Mouse (Mus musculus) 3134 (cell line): ENCODE measurements around the gene Crcp.
"Not testable (repeated sequence)": the region's sequence is repeated elsewhere in the genome, so short reads cannot be mapped to it uniquely, and the experiment has no call there.

Experiments used
- DNase-seq: peaks from one replicate; pipeline ENCODE4 v3.0.0-alpha.2; 2011; ENCODE audit warnings: low spot score; ENCODE audit not compliant: insufficient read length; ENCODE audit errors: extremely low read depth

The Crcp gene

GRCm38 (mm10) chr5:130023067-130023766 lies 5.9 kb upstream of the Crcp start:
- no peak for DNase-seq

DNA sequence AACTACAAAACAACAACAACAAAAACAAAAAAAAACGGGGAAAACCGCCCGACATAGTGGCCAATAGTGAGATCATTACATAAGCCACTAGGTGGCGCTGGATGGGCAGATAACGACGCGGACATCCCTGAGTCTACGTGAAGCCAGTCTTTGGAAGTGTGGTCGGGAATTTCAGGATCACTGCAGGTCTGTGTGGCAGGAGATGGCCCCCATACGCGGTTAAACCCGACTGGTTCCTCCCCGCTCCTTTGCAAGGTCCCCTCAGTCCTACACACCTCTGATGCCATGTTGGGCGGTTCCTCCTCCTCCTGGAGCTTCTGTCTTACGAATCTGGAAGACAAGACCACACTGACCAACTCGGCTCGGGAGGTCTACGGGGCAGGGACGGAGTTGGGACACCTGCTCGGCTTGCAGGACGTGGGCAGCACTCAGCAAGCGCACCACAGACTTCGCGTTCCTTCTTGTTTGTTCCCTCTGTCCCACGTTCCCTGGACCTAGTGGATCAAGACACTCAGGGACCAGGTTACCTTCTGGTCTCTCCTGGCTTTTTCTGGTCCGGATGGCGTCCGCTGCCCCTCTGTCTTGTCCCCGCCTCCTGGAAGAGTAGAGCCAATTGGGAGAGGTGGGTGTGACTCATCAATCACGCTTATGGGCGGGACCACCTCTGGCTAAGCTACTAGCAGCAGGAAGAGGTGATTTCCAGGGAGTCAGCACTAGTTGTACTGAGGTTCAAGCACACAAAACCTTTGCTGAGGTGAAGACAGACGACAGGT lies 5.1 kb upstream of the Crcp start:
- peak; percentile 94 for DNase-seq

GRCm38 (mm10) chr5:130027134-130027533 lies 2.0 kb upstream of the Crcp start:
- no peak for DNase-seq

DNA sequence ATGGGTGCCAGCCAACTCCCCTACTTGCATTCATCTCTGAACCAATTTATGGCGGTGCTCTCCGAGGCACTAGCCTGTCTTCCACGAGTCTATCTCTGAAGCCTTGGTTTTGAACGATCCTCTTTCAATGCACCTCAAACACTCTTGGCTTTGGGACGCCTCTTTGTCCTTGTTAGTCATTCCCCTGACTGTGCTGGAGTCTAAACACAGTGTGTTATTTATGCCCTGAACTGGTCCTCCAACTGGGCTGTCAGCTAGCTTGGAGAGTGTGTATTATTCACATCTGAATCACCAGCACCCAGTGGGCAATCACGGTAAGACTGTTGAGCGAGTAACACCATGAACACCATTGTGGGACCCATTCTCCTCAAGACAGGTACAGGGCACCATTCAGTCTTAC lies 1.4 kb upstream of the Crcp start:
- DNase-seq: no peak

DNA sequence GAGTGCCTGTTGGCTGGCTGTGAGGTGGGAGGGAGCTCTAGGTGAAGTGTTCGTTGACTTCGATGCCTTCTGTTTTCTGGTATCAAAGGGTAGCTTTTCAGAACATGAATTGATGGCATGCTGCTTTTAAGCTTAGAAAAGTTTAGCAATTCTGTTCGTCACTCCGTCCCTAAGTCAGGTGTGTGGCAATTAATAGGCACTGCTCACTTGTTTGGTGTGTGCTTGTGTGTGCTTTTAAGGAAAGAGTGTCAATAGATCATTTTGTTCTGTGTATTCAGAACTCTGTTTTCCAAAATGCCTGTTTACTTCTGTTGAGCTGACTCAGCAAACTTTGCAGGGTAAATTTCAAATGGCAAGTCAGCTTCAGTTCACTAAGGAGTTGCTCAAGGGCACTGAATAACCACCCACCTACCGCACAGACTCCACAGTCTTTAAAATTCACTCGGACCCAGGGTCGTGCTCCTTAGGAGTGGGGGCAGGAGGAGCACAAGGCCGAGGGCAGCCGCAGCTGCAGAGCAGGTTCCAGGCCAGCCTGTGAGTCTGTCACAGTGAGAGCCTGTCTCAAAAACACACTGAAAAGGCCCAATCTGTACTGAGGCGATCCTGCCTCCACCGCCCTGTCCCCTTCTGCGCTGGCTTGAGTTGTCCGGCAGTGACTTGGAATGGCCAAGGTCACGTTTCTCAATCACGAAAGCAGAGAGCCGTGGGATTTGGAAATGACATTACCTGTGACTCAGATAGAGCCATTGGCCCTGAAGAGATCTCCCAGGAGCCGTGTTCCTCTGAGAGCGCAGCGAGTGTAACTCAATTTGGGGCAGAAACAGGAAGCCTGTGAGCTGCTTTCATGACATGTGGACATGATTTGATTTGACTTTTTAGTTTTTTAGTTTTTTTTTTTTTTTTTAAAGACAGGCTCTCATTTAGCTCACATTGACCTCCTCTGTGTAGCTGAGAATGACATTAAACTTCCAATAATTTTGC lies 2.6 kb downstream of the Crcp start:
- no peak for DNase-seq

DNA sequence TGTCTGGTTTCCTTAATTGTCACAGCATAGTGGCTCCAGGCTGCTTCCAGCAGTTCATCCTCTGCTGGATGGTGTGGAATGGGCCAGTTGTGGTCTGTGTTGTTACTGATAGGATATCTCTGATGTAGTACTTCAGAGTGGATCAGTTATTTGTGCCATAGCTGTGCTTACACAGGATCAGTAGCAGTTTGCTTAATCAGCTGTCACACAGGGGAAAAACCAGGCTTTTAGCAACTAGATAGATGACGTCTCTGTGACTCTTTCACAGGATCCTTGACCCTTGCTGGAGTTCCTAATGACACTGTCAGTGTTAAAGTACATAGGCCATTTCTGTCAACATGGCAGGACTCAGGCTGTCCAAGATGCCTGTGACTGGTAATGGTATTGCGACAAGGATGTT lies 4.8 kb downstream of the Crcp start:
- DNase-seq: no peak

GRCm38 (mm10) chr5:130036300-130036699 lies 7.2 kb downstream of the Crcp start:
- DNase-seq: not testable (repeated sequence)

GRCm38 (mm10) chr5:130037752-130038455 lies 8.8 kb downstream of the Crcp start:
- DNase-seq: peak; percentile 37

DNA sequence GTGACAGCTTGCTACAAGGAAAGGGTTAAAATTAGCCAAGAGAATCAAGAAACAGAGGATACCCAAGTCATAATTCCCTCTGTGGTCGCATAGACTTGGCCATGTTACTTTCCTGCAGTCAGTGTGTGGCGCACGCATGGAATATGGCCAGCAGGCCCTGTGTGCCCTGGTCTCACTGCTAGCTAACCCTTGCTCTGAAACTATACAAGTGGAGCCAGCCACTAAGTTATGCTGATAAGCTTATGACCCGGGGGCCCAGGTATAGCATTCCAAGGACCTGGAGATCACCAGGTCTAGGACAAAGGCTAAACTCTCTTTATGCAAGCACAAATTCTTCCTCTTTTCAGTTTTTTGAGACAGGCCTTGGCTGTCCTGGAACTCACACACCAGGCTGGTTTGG lies 11.7 kb downstream of the Crcp start:
- DNase-seq: no peak

DNA sequence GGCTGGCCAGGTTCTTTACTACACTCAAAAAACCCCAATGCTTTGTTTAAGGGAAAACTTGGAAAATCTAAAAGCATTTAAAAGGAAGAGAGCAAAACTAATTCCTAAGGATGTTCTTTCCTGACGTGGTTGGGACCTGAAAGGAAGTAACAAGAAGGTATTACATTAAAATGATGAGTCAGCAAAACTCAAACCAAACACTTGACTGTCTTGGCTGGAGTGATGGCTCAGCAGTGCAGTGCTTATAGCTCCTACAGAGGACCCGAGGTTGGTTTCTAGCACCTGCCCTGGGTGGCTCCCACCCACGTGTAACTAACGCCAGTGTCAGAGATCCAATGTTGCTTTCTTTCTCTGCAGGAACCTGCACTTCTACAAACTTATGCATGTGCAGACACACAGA lies 12.2 kb downstream of the Crcp start:
- no peak for DNase-seq

DNA sequence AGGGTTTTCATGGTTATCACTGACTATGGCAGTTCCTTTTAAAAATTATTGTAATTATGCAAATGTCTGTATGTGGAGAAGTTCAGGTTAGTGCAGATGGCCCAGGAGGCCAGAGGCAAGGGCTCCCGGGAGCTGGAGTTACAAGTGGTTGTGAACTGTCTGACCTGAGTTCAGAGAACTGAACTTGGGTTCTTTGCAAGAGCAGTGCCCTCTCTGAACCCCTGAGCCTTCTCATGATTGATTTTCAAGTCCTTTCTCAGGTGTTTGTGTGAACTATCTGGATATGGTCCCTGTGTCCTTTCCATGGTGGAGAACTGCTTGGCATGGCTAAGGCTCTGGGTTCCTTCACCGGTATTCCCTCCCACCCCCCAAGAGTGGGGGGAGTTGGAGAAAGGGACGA lies 14.7 kb downstream of the Crcp start:
- DNase-seq: no peak

DNA sequence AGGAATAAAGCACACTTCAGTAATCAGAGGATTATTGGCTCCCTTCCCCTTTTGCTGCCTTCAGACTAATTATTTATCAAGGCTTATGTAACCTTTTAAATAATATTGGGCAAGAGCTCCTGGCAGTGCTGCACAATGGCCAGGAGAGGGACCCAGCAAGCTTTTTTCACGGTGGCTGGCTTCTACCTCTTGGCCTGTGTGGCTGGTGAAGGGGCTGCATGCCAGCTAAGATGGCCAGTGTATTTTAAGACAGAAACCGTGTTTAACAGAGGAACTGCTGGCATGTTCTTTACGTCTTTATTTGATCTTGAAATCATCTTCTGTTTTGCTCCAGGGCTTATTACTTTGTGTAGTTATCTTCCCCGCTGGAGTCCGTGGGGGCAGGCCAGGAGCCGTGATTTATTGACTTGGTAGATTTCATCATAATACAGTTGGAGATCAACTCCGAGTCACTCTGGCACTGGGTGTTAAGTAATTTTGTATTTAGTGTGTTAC lies 15.2 kb downstream of the Crcp start:
- no peak for DNase-seq

DNA sequence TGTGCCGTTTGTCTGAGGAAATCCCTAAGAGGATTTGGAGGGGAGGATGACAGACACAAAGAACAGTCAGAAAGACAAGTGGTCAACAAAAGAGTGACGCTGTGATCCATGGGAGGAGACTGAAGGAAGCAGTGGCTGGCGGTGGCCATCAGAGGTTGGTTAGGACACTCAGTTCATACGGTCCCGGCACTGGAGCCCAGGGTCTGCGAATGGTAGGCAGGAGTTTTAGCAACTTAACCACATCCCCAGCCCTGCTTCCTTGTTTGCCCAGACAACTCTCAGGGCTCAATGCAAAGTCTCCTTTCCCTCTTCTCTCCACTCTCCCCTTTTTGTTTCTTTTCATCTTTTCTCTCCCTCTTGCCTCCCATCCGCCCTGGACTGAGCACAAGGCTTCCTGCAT lies 17.0 kb downstream of the Crcp start:
- no peak for DNase-seq

DNA sequence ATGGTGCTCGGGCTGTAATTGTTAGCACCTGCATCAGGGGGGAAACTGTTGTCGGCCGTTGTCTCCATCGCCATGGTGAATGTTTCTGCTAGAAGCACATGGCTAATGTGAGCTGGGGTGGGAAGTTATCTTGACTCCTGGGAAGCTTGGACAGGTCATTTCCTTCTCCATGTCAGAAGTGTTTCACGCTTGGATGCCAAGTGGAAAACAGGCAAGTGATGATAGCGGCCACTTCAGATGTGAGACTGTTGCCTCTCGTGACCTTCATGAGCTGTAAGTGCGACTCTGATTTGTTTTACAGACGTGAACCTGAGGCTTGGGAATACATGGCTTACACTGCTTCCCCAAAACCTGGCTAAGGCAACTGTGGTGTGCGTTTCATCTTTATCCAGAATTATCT lies 17.5 kb downstream of the Crcp start:
- DNase-seq: no peak

DNA sequence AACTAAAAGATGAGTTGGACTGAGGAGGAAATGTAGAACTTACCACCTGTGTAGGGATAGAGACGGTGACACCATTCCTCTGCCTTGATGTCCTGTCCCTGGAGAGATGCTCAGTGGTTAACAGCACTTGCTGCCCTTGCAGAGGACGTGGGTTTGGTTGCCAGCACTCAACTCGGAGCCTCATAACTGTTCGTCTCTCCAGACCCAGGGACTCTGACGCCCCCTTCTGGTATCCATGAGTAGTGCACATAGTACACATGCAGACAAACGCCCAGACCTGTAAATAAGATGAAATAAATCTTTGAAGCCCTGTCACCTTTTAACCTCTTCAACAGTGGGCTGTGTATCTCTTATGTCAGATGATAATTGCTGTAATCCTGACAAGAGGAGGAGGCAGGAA lies 17.9 kb downstream of the Crcp start:
- DNase-seq: no peak

DNA sequence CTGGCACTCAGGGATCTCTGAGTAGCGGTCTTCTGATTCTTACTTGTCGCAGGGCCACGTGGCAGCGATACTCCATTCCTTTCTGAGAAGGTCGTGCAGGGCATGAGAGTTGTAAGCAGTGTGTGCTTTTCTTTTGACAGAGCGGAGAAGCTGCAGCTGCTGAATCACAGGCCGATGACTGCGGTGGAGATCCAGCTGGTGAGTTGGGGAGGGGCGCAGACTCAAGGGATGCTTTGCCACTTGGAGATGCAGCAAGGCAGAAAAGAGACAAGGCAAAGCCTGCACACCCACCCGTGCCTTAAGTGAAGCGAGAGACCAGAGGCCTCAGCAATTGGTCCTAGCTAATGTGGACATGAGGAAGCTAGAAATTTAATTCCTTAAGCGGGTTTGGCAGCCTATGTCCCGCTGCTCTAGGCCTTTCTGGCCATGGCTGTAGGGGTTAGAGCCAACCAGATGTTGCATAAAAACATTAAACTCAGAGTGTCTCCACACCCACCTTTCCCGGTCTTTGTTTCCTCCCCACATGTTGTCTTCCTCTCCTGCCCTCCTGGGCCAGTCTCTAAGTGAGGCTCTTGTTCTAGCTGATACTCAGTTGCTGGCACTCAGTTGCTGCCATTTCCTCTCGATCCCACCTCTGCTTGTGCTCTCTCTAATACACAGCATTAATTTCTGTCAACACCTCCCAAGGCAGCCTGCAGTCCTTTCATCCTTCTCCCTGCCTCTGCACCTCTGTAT lies 19.9 kb downstream of the Crcp start:
- no peak for DNase-seq

DNA sequence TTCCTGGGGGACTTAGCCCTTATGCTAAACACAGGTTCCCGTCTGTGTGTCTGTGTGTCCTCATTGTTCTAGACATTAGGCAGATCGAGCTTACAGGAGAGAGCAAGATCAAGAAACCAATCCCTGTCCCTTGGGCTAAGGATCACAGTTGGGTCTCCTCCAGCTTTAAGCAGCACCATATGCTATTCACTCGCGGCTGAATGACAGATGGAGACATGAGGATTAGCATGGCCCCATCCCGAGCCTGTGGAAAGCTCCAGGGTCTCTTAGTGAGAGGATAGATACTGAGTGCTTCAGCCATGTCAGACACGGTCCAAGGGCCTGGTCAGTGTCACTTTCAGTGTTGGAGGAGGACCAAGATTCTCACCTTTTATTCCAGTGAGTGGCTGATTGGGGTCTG lies 21.3 kb downstream of the Crcp start:
- DNase-seq: no peak

DNA sequence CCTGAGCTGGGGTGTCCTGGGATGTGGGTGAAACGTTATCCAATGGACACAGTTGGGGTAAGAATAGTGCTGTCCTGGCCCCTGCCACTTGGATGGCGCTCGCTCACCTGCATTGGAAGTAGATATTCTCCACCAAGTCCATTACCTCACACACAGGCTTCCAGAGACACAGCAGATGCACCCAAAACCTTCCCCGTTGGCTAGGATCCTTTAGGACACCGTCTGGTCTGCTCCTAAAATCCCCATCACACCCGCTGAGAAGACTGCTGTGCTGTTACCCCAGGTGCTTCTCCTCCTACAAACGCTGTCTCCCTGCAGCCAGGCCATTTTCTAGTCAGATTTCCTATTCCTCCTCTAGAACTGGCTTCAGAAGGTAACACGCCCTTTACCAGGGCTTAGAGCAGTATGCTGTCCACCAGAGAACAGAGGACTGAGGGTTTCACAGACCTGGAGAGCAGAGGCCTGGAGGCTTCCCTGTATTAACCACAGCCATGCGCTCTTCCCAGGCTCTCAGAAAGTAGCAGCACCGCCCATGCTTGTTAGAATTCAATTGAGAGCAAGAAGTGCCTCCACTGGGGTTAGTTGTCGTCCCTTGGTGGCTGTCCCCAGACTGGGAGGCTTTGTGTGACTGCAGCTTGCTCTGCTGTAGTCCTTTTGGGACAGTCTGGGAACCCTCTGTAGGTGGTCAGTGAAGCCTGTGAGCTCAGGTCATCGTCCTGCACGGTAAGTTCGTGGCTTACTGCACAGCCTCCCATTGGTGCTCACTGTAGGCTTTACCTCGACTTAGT lies 22.2 kb downstream of the Crcp start:
- no peak for DNase-seq

GRCm38 (mm10) chr5:130052510-130052909 lies 23.4 kb downstream of the Crcp start:
- no peak for DNase-seq
